Mouse (Mus musculus) kidney, postnatal 0 days (tissue): ENCODE data around the gene Atf5. TPM values are rescaled to one million over a fixed set of nuclear protein-coding genes. Genes with fewer than 3 reads are reported as not detected.

Experiments used
- ATAC-seq: fragments of 200-750 bp; cut with Nextera tagmentation; replicated peaks from 2 replicates; pipeline ENCODE4 v1.8.0; 2017; ENCODE audit warnings: low read depth, moderate number of reproducible peaks, moderate TSS enrichment, moderate library complexity; ENCODE audit not compliant: low FRiP score
- DNase-seq: peaks from one replicate; pipeline ENCODE4 v3.0.0-alpha.2; 2016; ENCODE audit warnings: low spot score
- H3K27ac ChIP-seq: fragments of 300-500 bp; sonication (generic); 2 replicates; pipeline ENCODE4 v1.5.1; 2014; ENCODE audit warnings: mild to moderate bottlenecking
- H3K27me3 ChIP-seq: fragments of 300-500 bp; sonication (generic); 2 replicates; pipeline ENCODE4 v1.6.1; 2014; ENCODE audit warnings: low read length, mixed read lengths; ENCODE audit not compliant: insufficient read depth
- H3K36me3 ChIP-seq: fragments of 300-500 bp; sonication (generic); 2 replicates; pipeline ENCODE4 v1.6.1; 2014; ENCODE audit warnings: low read length, mixed read lengths; ENCODE audit not compliant: insufficient read depth
- H3K4me1 ChIP-seq: fragments of 300-500 bp; sonication (generic); replicated peaks from 2 replicates; pipeline ENCODE4 v1.6.1; 2014; ENCODE audit warnings: antibody characterized with exemption, low read length, mixed read lengths; ENCODE audit not compliant: insufficient read depth
- H3K4me2 ChIP-seq: fragments of 300-500 bp; sonication (generic); 2 replicates; pipeline ENCODE4 v1.6.1; 2014; ENCODE audit warnings: mild to moderate bottlenecking, low read length, moderate library complexity, mixed read lengths
- H3K4me3 ChIP-seq: fragments of 300-500 bp; sonication (generic); replicated peaks from 2 replicates; pipeline ENCODE4 v1.5.1; 2014; ENCODE audit warnings: low read depth, low read length
- H3K9ac ChIP-seq: fragments of 300-500 bp; sonication (generic); 2 replicates; pipeline ENCODE4 v1.6.1; 2014; ENCODE audit warnings: low read depth, low read length
- H3K9me3 ChIP-seq: fragments of 300-500 bp; sonication (generic); replicated peaks from 2 replicates; pipeline ENCODE4 v1.6.1; 2016; ENCODE audit warnings: low read length, inconsistent platforms, mixed read lengths
- CTCF ChIP-seq: IDR thresholded peaks from 2 replicates; pipeline ENCODE4 v1.5.1; 2016; ENCODE audit warnings: antibody characterized with exemption, low read depth, mild to moderate bottlenecking, moderate library complexity
- WGBS: fragments of 180-500 bp; shearing (Covaris S2); extraction: QIAGEN DNeasy Blood & Tissue Kit; methylation state at CpG from one replicate; pipeline ENCODE4 v1.1.7; 2014; 5-methylcytosine and 5-hydroxymethylcytosine counted together
- polyA plus RNA-seq: library from polyadenylated mRNA; unstranded; fragments of >200 nt; fragmentation: Nextera tagmentation; extraction: Ambion mirVana; gene quantifications from 2 replicates; pipeline ENCODE4 v1.2.1, GENCODE M21; 2015

Atf5 gene
- polyA plus RNA-seq, 1 experiment from 2014 or later: 5.3 TPM

DNA sequence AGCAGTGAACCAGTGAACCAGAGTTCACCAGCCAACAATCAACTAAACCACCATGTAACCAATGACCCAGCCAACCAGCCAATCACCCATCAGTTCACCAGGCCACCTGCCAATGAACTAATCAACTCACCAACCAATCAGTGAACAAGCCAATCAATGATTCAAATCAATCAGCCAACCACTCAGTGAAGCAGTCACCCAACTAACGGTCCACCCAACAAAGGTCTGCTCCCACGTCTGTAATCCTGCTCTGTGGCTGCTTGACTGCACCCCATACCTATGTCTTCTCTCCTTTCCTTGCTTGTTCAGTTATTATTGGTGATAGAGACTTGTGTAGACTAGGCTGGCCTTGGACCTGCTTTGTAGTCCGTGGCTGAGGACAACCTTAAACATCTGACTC lies 2.5 kb downstream of the Atf5 start:
- no peak overlapping the region for H3K4me2 ChIP-seq
- H3K9me3 ChIP-seq: no peaks in the 10 kb centered on the region
- no peaks in the 10 kb centered on the region for H3K27me3 ChIP-seq
- H3K9ac ChIP-seq: no peak overlapping the region
- peaks cover 15% of the 10 kb centered on the region for H3K4me1 ChIP-seq
- DNase-seq (no peak), ATAC-seq (no peak)
- H3K4me3 ChIP-seq: no peak overlapping the region
- H3K36me3 ChIP-seq: no peaks in the 10 kb centered on the region
- H3K27ac ChIP-seq: no peak overlapping the region
- WGBS: 93% methylated on average over 3 of the region's 3 CpGs
- TF ChIP-seq CTCF: no peak

DNA sequence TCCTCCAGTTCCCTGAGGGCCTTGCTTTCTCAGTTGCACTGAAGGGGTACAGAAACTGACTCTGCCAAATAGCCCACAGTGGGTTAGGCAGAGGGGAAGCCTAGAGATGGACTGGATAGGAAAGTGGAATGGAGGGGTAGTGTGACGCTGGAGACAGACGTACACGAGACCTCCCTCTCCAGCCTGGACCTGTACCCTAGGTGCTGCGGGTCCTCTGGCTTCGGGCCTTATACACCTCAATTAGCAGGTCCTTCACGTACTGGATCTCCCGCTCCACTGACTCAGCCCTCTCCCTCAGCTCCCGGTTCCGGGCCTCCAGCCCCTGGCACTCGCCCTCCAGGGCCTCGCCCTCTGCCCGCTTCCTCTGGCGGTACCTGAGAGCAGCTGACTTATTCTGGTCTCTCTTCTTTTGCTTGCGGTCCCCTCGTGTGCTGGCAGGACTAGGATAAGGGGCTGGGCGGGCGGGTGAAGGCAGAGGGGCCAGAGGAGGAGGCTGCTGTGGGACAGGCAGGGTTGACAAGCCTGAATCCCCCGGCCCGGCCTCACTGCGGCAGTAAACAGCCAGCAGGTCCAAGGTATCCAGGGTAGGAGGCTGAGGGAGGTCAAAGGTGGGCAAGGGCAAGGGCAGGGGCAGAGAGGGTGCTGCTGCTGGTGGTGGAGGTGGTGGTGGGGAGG lies 3.7 kb downstream of the Atf5 start:
- Histone ChIP-seq H3K9ac (no peak overlapping the region), H3K4me1 (peaks cover 7% of the 10 kb centered on the region), H3K27me3 (no peaks in the 10 kb centered on the region), H3K36me3 (no peaks in the 10 kb centered on the region), H3K27ac (no peak overlapping the region), H3K9me3 (no peaks in the 10 kb centered on the region), H3K4me2 (no peak overlapping the region), H3K4me3 (no peak overlapping the region)
- 85% methylated on average over 20 of the region's 20 CpGs for WGBS
- DNase-seq: no peak
- no peak for ATAC-seq
- no peak for TF ChIP-seq CTCF

DNA sequence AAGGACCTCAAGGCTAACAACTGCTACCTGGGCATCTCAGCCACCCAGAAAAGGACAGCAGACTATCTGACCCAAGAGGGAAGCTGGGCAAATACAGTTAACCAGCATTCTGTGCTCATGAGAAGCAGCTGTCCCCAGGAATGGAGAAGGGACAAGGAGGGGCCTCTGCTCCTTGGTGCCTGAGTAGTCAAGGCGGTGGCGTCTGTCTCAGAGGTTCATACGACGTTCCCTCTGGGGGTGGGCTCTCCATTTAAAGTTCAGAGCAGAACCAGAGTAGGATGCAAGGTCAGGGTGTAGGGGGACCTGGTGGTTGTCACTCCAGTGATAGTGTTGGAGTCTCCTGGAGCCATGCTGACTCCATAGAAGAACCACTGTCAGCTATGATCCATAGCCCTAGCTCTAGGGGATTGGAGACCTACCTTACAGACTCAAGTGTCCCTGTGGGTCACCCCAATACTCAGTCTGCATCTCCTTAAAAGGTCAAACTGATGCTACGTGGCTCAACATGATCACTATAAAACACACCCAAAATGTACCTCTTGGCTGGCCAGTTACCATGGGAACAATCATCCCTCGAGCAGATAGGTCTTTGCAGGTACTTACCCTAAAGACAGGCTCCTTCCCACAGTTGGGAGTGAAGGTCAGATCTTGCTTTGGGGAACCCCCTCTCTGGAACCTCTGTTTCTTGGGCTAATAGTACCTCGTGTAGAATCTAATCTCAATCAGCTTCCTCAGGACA lies 5.5 kb downstream of the Atf5 start:
- TF ChIP-seq CTCF: no peak
- ATAC-seq (no peak), DNase-seq (no peak)
- no peak overlapping the region for H3K4me2 ChIP-seq
- no peak overlapping the region for H3K27ac ChIP-seq
- no peaks in the 10 kb centered on the region for H3K9me3 ChIP-seq
- H3K9ac ChIP-seq: no peak overlapping the region
- no peaks in the 10 kb centered on the region for H3K27me3 ChIP-seq
- H3K4me3 ChIP-seq: no peak overlapping the region
- 86% methylated on average over 7 of the region's 7 CpGs for WGBS
- H3K36me3 ChIP-seq: no peaks in the 10 kb centered on the region
- H3K4me1 ChIP-seq: no peaks in the 10 kb centered on the region; the same call in 1 of the 2 replicates

DNA sequence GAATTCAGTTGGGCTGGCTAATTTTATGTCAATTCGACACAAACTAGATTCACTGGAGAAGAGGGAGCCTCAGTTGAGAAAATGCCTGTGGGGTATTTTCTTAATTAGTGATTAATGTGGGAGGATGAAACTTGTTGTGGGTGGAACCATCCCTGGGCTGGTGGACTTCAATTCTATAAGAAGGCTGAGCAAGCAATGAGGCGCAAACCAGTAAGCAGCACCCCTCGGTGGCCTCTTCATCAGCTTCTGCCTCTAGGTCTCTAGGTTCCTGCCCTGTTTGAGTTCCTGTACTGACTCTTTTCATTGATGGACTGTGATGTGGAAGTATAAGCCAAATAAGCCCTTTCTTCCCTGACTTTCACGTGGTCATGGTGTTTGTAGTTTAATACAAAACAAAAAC lies 6.1 kb downstream of the Atf5 start:
- no peak overlapping the region for H3K4me2 ChIP-seq
- no peak for TF ChIP-seq CTCF
- no peak overlapping the region for H3K27ac ChIP-seq
- no peaks in the 10 kb centered on the region for H3K36me3 ChIP-seq
- H3K4me3 ChIP-seq: no peak overlapping the region
- H3K27me3 ChIP-seq: no peaks in the 10 kb centered on the region
- no peak overlapping the region for H3K9ac ChIP-seq
- ATAC-seq (no peak), DNase-seq (no peak)
- H3K9me3 ChIP-seq: no peaks in the 10 kb centered on the region
- WGBS: 80% methylated on average over 4 of the region's 4 CpGs
- H3K4me1 ChIP-seq: no peaks in the 10 kb centered on the region; the same call in 1 of the 2 replicates

DNA sequence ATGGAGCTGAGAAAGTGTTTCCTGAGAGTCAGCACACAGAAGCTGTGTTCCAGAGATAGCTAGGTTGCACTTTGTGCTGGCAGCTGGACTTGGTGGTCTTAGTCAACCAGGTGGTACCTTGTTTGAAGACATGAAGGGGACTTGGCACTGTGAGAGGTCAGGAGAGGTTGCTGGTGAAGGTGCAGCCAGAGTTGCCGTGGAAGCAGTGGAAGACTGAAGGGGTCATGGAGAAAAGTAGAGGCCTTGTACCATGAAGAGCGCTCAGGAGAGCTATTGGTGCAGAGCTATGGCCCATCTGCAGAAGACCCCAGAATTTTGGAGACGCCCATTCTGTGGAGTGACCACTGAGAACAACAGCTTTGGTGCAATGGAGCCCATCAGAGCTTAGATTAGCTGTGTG lies 7.0 kb downstream of the Atf5 start:
- 89% methylated on average over 3 of the region's 3 CpGs for WGBS
- DNase-seq: no peak

DNA sequence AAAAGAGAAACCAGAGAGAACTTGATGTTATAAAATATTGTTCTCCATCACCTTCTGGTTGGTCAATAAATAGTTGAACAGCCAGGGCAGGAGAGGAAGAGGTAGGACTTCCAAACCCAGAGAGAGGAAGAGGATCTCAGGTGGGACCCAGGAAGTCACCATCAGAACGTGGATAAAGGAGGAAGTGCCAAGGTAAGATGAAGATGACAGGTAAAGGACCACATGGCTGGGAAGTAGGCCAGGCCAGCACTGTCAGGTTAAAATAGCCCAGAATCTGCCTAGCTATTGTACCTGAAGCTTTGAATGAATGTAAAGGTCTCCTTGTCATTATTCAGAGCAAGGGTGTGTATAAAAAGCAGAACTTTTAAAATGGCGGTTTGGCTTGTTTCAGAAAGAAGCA lies 7.5 kb downstream of the Atf5 start:
- ATAC-seq (no peak), DNase-seq (no peak)

More for the DNA sequence above, 7.0 kb downstream of the Atf5 start:
- no peak overlapping the region for H3K4me3 ChIP-seq
- no peaks in the 10 kb centered on the region for H3K4me1 ChIP-seq
- ATAC-seq: no peak
- no peak overlapping the region for H3K27ac ChIP-seq
- H3K9me3 ChIP-seq: no peaks in the 10 kb centered on the region
- no peak overlapping the region for H3K9ac ChIP-seq
- H3K4me2 ChIP-seq: no peak overlapping the region
- H3K27me3 ChIP-seq: no peaks in the 10 kb centered on the region
- H3K36me3 ChIP-seq: no peaks in the 10 kb centered on the region
- TF ChIP-seq CTCF: no peak

More for the DNA sequence above, 7.5 kb downstream of the Atf5 start:
- no peaks in the 10 kb centered on the region for H3K27me3 ChIP-seq
- no peaks in the 10 kb centered on the region for H3K4me1 ChIP-seq
- no peaks in the 10 kb centered on the region for H3K36me3 ChIP-seq
- H3K9ac ChIP-seq: no peak overlapping the region
- 87% methylated on average over 2 of the region's 2 CpGs for WGBS
- H3K9me3 ChIP-seq: no peaks in the 10 kb centered on the region
- no peak overlapping the region for H3K4me3 ChIP-seq
- TF ChIP-seq CTCF: no peak
- no peak overlapping the region for H3K27ac ChIP-seq
- H3K4me2 ChIP-seq: no peak overlapping the region
